Mouse (Mus musculus): ENCODE measurements at regions not wholly inside any gene's neighbourhood (a gene's known extent, or its start where the extent isn't known, plus 50 kb on each side); places are given as distances from the start of the nearest gene placed in this dataset.

DNA sequence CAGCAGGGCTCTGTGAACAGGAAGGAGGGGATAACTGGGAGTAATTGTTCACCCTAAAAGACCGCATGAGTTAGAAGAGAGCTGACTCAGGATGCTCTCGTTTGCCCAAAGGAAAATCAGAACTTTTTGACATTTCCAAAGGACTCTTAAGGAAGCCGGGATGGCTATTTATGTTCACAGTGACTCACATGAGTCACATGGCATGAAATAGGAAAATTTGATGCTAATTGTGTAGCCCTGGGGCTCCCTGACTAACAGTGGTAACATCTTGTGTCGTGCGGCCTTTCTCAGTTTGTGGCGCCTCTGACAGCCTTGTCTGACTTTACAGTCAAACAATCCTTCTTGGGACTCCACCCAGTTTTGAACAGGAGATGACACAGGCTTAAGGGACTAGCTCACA is 51.9 kb upstream of the Cacna1a start:
- TF ChIP-seq MYOG (IDR thresholded peaks at IDR 0.05; ENCODE audit: control insufficient read depth, extremely low read depth, insufficient read length) (no peak), FOSL1 (IDR thresholded peaks at IDR 0.05; ENCODE audit: insufficient read depth, low read length, poor library complexity, severe bottlenecking) (peak; percentile 23), USF1 (IDR thresholded peaks at IDR 0.05; ENCODE audit: low read depth) (peak; percentile 88)
- H3K4me3 ChIP-seq (ENCODE audit: insufficient read depth, poor library complexity, severe bottlenecking), result no peak overlapping the region
- H3K36me3 ChIP-seq (ENCODE audit: control insufficient read depth, insufficient read depth), result no peaks in the 10 kb centered on the region
- H3ac ChIP-seq (ENCODE audit: control insufficient read depth, insufficient read length, low read depth), result no peak overlapping the region
- H3K79me2 ChIP-seq (ENCODE audit: control insufficient read depth, insufficient read depth), result no peaks in the 10 kb centered on the region
- no peaks in the 10 kb centered on the region for H3K79me3 ChIP-seq (ENCODE audit: low read depth)
- H3K27me3 ChIP-seq (ENCODE audit: control insufficient read depth, insufficient read depth, insufficient read length), result no peaks in the 10 kb centered on the region

GRCm38 (mm10) chr8:84334333-84334732 is 53.9 kb upstream of the Cacna1a start:
- no peaks in the 10 kb centered on the region for H3K36me3 ChIP-seq (ENCODE audit: control insufficient read depth, insufficient read depth)
- H3K27me3 ChIP-seq (ENCODE audit: control insufficient read depth, insufficient read depth, insufficient read length), result no peaks in the 10 kb centered on the region
- no peak overlapping the region for H3ac ChIP-seq (ENCODE audit: control insufficient read depth, insufficient read length, low read depth)
- no peaks in the 10 kb centered on the region for H3K79me2 ChIP-seq (ENCODE audit: control insufficient read depth, insufficient read depth)
- no peaks in the 10 kb centered on the region for H3K79me3 ChIP-seq (ENCODE audit: low read depth)
- no peak for TF ChIP-seq MYOG (IDR thresholded peaks at IDR 0.05; ENCODE audit: control insufficient read depth, extremely low read depth, insufficient read length)
- TF ChIP-seq MAX (IDR thresholded peaks at IDR 0.05), result no peak
- TF ChIP-seq CTCF (IDR thresholded peaks at IDR 0.05; ENCODE audit: control insufficient read depth, insufficient read depth, insufficient read length), result no peak
- no peak for TF ChIP-seq FOSL1 (IDR thresholded peaks at IDR 0.05; ENCODE audit: insufficient read depth, low read length, poor library complexity, severe bottlenecking)
- no peak for TF ChIP-seq CEBPB (IDR thresholded peaks at IDR 0.05; ENCODE audit: low read depth)
- TF ChIP-seq USF1 (IDR thresholded peaks at IDR 0.05; ENCODE audit: low read depth), result no peak
- no peak overlapping the region for H3K4me3 ChIP-seq (ENCODE audit: insufficient read depth, poor library complexity, severe bottlenecking)

GRCm38 (mm10) chr8:84331562-84331961 is 56.7 kb upstream of the Cacna1a start:
- H3K27me3 ChIP-seq (ENCODE audit: control insufficient read depth, insufficient read depth, insufficient read length), result no peaks in the 10 kb centered on the region
- no peak overlapping the region for H3K4me3 ChIP-seq (ENCODE audit: insufficient read depth, poor library complexity, severe bottlenecking)
- TF ChIP-seq MAX (IDR thresholded peaks at IDR 0.05) (no peak), CEBPB (IDR thresholded peaks at IDR 0.05; ENCODE audit: low read depth) (no peak), USF1 (IDR thresholded peaks at IDR 0.05; ENCODE audit: low read depth) (no peak), FOSL1 (IDR thresholded peaks at IDR 0.05; ENCODE audit: insufficient read depth, low read length, poor library complexity, severe bottlenecking) (no peak), MYOG (IDR thresholded peaks at IDR 0.05; ENCODE audit: control insufficient read depth, extremely low read depth, insufficient read length) (no peak), MYOD1 (IDR thresholded peaks at IDR 0.05; ENCODE audit: control insufficient read depth, insufficient read length, low read depth) (no peak)
- no peak overlapping the region for H3ac ChIP-seq (ENCODE audit: control insufficient read depth, insufficient read length, low read depth)
- H3K79me2 ChIP-seq (ENCODE audit: control insufficient read depth, insufficient read depth), result no peaks in the 10 kb centered on the region
- H3K79me3 ChIP-seq (ENCODE audit: low read depth), result no peaks in the 10 kb centered on the region
- H3K36me3 ChIP-seq (ENCODE audit: control insufficient read depth, insufficient read depth), result no peaks in the 10 kb centered on the region

GRCm38 (mm10) chr8:84329535-84329934 is 58.7 kb upstream of the Cacna1a start:
- Histone ChIP-seq H3K27me3 (ENCODE audit: control insufficient read depth, insufficient read depth, insufficient read length) (no peaks in the 10 kb centered on the region), H3K79me2 (ENCODE audit: control insufficient read depth, insufficient read depth) (no peaks in the 10 kb centered on the region), H3K4me3 (ENCODE audit: insufficient read depth, poor library complexity, severe bottlenecking) (no peak overlapping the region), H3K79me3 (ENCODE audit: low read depth) (no peaks in the 10 kb centered on the region), H3K36me3 (ENCODE audit: control insufficient read depth, insufficient read depth) (no peaks in the 10 kb centered on the region), H3ac (ENCODE audit: control insufficient read depth, insufficient read length, low read depth) (no peak overlapping the region)
- TF ChIP-seq CEBPB (IDR thresholded peaks at IDR 0.05; ENCODE audit: low read depth) (no peak), MYOD1 (IDR thresholded peaks at IDR 0.05; ENCODE audit: control insufficient read depth, insufficient read length, low read depth) (no peak), USF1 (IDR thresholded peaks at IDR 0.05; ENCODE audit: low read depth) (no peak), MAX (IDR thresholded peaks at IDR 0.05) (no peak), CTCF (IDR thresholded peaks at IDR 0.05; ENCODE audit: control insufficient read depth, insufficient read depth, insufficient read length) (no peak), MYOG (IDR thresholded peaks at IDR 0.05; ENCODE audit: control insufficient read depth, extremely low read depth, insufficient read length) (no peak), FOSL1 (IDR thresholded peaks at IDR 0.05; ENCODE audit: insufficient read depth, low read length, poor library complexity, severe bottlenecking) (no peak)

- Histone ChIP-seq H3K79me2 (ENCODE audit: control insufficient read depth, insufficient read depth) (no peaks in the 10 kb centered on the region), H3K36me3 (ENCODE audit: control insufficient read depth, insufficient read depth) (no peaks in the 10 kb centered on the region), H3K79me3 (ENCODE audit: low read depth) (no peaks in the 10 kb centered on the region), H3ac (ENCODE audit: control insufficient read depth, insufficient read length, low read depth) (no peak overlapping the region), H3K4me3 (ENCODE audit: insufficient read depth, poor library complexity, severe bottlenecking) (no peak overlapping the region), H3K27me3 (ENCODE audit: control insufficient read depth, insufficient read depth, insufficient read length) (no peaks in the 10 kb centered on the region)
- TF ChIP-seq USF1 (IDR thresholded peaks at IDR 0.05; ENCODE audit: low read depth) (no peak), MYOD1 (IDR thresholded peaks at IDR 0.05; ENCODE audit: control insufficient read depth, insufficient read length, low read depth) (no peak), FOSL1 (IDR thresholded peaks at IDR 0.05; ENCODE audit: insufficient read depth, low read length, poor library complexity, severe bottlenecking) (no peak), MYOG (IDR thresholded peaks at IDR 0.05; ENCODE audit: control insufficient read depth, extremely low read depth, insufficient read length) (no peak), CTCF (IDR thresholded peaks at IDR 0.05; ENCODE audit: control insufficient read depth, insufficient read depth, insufficient read length) (no peak), CEBPB (IDR thresholded peaks at IDR 0.05; ENCODE audit: low read depth) (no peak), MAX (IDR thresholded peaks at IDR 0.05) (no peak)
Observed at GRCm38 (mm10) chr8:84322761-84323160, 52.6 kb upstream of the Ccdc130 start.

DNA sequence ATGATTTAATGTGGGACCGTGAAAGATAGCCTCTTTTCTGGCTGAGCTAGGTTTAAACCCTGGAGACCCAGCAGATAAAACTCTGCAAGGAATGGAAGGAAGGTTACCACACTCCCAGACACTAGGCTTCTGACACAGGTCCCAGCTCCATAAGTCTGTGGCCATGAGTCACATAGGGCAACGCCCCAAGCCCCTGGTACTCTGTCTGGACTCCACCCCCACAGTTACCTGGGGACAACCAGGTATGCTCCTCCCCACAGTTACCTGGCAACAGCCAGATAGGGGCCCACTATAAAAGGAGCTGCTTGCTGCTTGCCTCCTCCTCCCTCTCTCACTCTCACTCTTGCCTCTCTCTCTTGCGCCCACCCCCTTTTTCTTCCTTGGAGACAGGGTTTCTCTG is 51.7 kb upstream of the Ccdc130 start:
- no peaks in the 10 kb centered on the region for H3K27me3 ChIP-seq (ENCODE audit: control insufficient read depth, insufficient read depth, insufficient read length)
- no peak overlapping the region for H3ac ChIP-seq (ENCODE audit: control insufficient read depth, insufficient read length, low read depth)
- TF ChIP-seq FOSL1 (IDR thresholded peaks at IDR 0.05; ENCODE audit: insufficient read depth, low read length, poor library complexity, severe bottlenecking), result no peak
- TF ChIP-seq MYOD1 (IDR thresholded peaks at IDR 0.05; ENCODE audit: control insufficient read depth, insufficient read length, low read depth), result no peak
- TF ChIP-seq CTCF (IDR thresholded peaks at IDR 0.05; ENCODE audit: control insufficient read depth, insufficient read depth, insufficient read length), result no peak
- no peak for TF ChIP-seq MAX (IDR thresholded peaks at IDR 0.05)
- no peak for TF ChIP-seq MYOG (IDR thresholded peaks at IDR 0.05; ENCODE audit: control insufficient read depth, extremely low read depth, insufficient read length)
- TF ChIP-seq USF1 (IDR thresholded peaks at IDR 0.05; ENCODE audit: low read depth), result no peak
- TF ChIP-seq CEBPB (IDR thresholded peaks at IDR 0.05; ENCODE audit: low read depth), result no peak
- H3K79me3 ChIP-seq (ENCODE audit: low read depth), result no peaks in the 10 kb centered on the region
- H3K79me2 ChIP-seq (ENCODE audit: control insufficient read depth, insufficient read depth), result no peaks in the 10 kb centered on the region
- H3K4me3 ChIP-seq (ENCODE audit: insufficient read depth, poor library complexity, severe bottlenecking), result no peak overlapping the region
- H3K36me3 ChIP-seq (ENCODE audit: control insufficient read depth, insufficient read depth), result no peaks in the 10 kb centered on the region
